Mouse (Mus musculus): ENCODE data around the gene Pdss2.

Gene Pdss2

GRCm38 (mm10) chr10:43310781-43311392 lies 89.6 kb downstream of the Pdss2 start:
- DNase-seq (ENCODE audit: low read depth in 2 of 2, low spot score in 2 of 2), result no peak

- no peak for DNase-seq (ENCODE audit: low read depth in 2 of 2, low spot score in 2 of 2)
These were observed 90.9 kb downstream of the Pdss2 start for GRCm38 (mm10) chr10:43312211-43312610.

- no peak for DNase-seq (ENCODE audit: low read depth in 2 of 2, low spot score in 2 of 2)
These were observed 91.6 kb downstream of the Pdss2 start for GRCm38 (mm10) chr10:43312658-43313417.

- no peak for DNase-seq (ENCODE audit: low read depth in 2 of 2, low spot score in 2 of 2)
These were observed 93.9 kb downstream of the Pdss2 start for GRCm38 (mm10) chr10:43315228-43315627.

- DNase-seq (ENCODE audit: low read depth in 2 of 2, low spot score in 2 of 2), result no peak
These were observed 96.2 kb downstream of the Pdss2 start for GRCm38 (mm10) chr10:43317327-43317951.

GRCm38 (mm10) chr10:43321019-43321418 lies 99.7 kb downstream of the Pdss2 start:
- no peak for DNase-seq (ENCODE audit: low read depth in 2 of 2, low spot score in 2 of 2)

- no peak for DNase-seq (ENCODE audit: low read depth in 2 of 2, low spot score in 2 of 2)
These were observed 101.3 kb downstream of the Pdss2 start for GRCm38 (mm10) chr10:43322446-43323178.

- no peak for DNase-seq (ENCODE audit: low read depth in 2 of 2, low spot score in 2 of 2)
These were observed 102.1 kb downstream of the Pdss2 start for GRCm38 (mm10) chr10:43323386-43323785.

GRCm38 (mm10) chr10:43329813-43330212 lies 108.5 kb downstream of the Pdss2 start:
- no peak for DNase-seq (ENCODE audit: low read depth in 2 of 2, low spot score in 2 of 2)

GRCm38 (mm10) chr10:43330691-43331090 lies 109.4 kb downstream of the Pdss2 start:
- peak in 1 of 2 experiments; percentile 8 for DNase-seq (ENCODE audit: low read depth in 2 of 2, low spot score in 2 of 2)

GRCm38 (mm10) chr10:43331931-43332701 lies 110.8 kb downstream of the Pdss2 start:
- no peak for DNase-seq (ENCODE audit: low read depth in 2 of 2, low spot score in 2 of 2)

- no peak for DNase-seq (ENCODE audit: low read depth in 2 of 2, low spot score in 2 of 2)
These were observed 114.6 kb downstream of the Pdss2 start for GRCm38 (mm10) chr10:43335874-43336273.

- DNase-seq (ENCODE audit: low read depth in 2 of 2, low spot score in 2 of 2), result no peak
These were observed 115.8 kb downstream of the Pdss2 start for GRCm38 (mm10) chr10:43337110-43337509.

GRCm38 (mm10) chr10:43339811-43340210 lies 118.5 kb downstream of the Pdss2 start:
- no peak for DNase-seq (ENCODE audit: low read depth in 2 of 2, low spot score in 2 of 2)

- DNase-seq (ENCODE audit: low read depth in 2 of 2, low spot score in 2 of 2), result no peak
These were observed 128.4 kb downstream of the Pdss2 start for GRCm38 (mm10) chr10:43349718-43350117.

- no peak for DNase-seq (ENCODE audit: low read depth in 2 of 2, low spot score in 2 of 2)
These were observed 136.6 kb downstream of the Pdss2 start for GRCm38 (mm10) chr10:43357884-43358283.

- DNase-seq (ENCODE audit: low read depth in 2 of 2, low spot score in 2 of 2), result no peak
These were observed 141.7 kb downstream of the Pdss2 start for GRCm38 (mm10) chr10:43362947-43363346.

GRCm38 (mm10) chr10:43363431-43363851 lies 142.2 kb downstream of the Pdss2 start:
- no peak for DNase-seq (ENCODE audit: low read depth in 2 of 2, low spot score in 2 of 2)

- no peak for DNase-seq (ENCODE audit: low read depth in 2 of 2, low spot score in 2 of 2)
These were observed 144.6 kb downstream of the Pdss2 start for GRCm38 (mm10) chr10:43365909-43366308.

- no peak for DNase-seq (ENCODE audit: low read depth in 2 of 2, low spot score in 2 of 2)
These were observed 147.3 kb downstream of the Pdss2 start for GRCm38 (mm10) chr10:43368611-43369010.

GRCm38 (mm10) chr10:43372315-43372714 lies 151.0 kb downstream of the Pdss2 start:
- no peak for DNase-seq (ENCODE audit: low read depth in 2 of 2, low spot score in 2 of 2)

Measured in CD8-positive naive resting alpha-beta T cell, adult 2 months (primary cell).